Mouse (Mus musculus) liver, adult 2 months (tissue): Measurements from ENCODE around the gene Wbp1. TPM values are rescaled to one million over a fixed set of nuclear protein-coding genes. Genes with fewer than 3 reads are reported as not detected.

Experiments
- DNase-seq: peaks from one replicate; pipeline ENCODE4 v3.0.0-alpha.2; 2011; ENCODE audit warnings: low read depth, low spot score; ENCODE audit errors: extremely low read depth
- H3K27ac ChIP-seq: fragments of 200-500 bp; replicated peaks from 2 replicates; pipeline ENCODE4 v1.5.1; 2012; ENCODE audit warnings: low read depth, mild to moderate bottlenecking, control low read depth, inconsistent platforms, low read length; ENCODE audit not compliant: insufficient read depth
- H3K27me3 ChIP-seq: fragments of 200-500 bp; 2 replicates; pipeline ENCODE4 v1.6.1; 2012; ENCODE audit warnings: mild to moderate bottlenecking, moderate library complexity, low read length, inconsistent platforms; ENCODE audit not compliant: control insufficient read depth, insufficient read depth
- H3K36me3 ChIP-seq: fragments of 200-500 bp; 2 replicates; pipeline ENCODE4 v1.6.1; 2012; ENCODE audit warnings: low read length, inconsistent platforms; ENCODE audit not compliant: control insufficient read depth, insufficient read depth
- H3K4me1 ChIP-seq: fragments of 200-500 bp; 2 replicates; pipeline ENCODE4 v1.6.1; 2011; ENCODE audit warnings: low read length; ENCODE audit not compliant: control insufficient read depth, insufficient read depth
- H3K4me3 ChIP-seq: fragments of 200-500 bp; 2 replicates; pipeline ENCODE4 v1.5.1; 2011; ENCODE audit warnings: low read depth, mild to moderate bottlenecking, control low read depth, low read length, moderate library complexity; ENCODE audit not compliant: insufficient read depth
- H3K79me2 ChIP-seq: fragments of 200-500 bp; 2 replicates; pipeline ENCODE4 v1.6.1; 2012; ENCODE audit warnings: inconsistent platforms, mild to moderate bottlenecking, low read length, moderate library complexity; ENCODE audit not compliant: control insufficient read depth, insufficient read depth
- H3K9ac ChIP-seq: fragments of 200-500 bp; 2 replicates; pipeline ENCODE4 v1.6.1; 2012; ENCODE audit warnings: low read depth, mild to moderate bottlenecking, control low read depth, inconsistent platforms, low read length
- CTCF ChIP-seq: fragments of 200-500 bp; IDR thresholded peaks from 2 replicates; pipeline ENCODE4 v1.5.1; 2011; ENCODE audit warnings: low read depth, low read length, control low read depth
- POLR2A ChIP-seq: fragments of 200-500 bp; IDR thresholded peaks from 2 replicates; pipeline ENCODE4 v1.6.1; 2011; ENCODE audit warnings: low read length, control low read depth; ENCODE audit not compliant: insufficient read depth; ENCODE audit errors: extremely low read depth
- WGBS: fragments of 180-500 bp; shearing (Covaris S2); methylation state at CpG from one replicate; pipeline ENCODE4 v1.1.7; 2018; 5-methylcytosine and 5-hydroxymethylcytosine counted together
- polyA plus RNA-seq: library from polyadenylated mRNA; depleted of rRNA; stranded (reverse); fragments of >200 nt; gene quantifications from 2 replicates; pipeline ENCODE4 v1.2.3, GENCODE M21; 2012; rRNA removed
- total RNA-seq: library from RNA; depleted of rRNA; stranded (reverse); fragments of >200 nt; gene quantifications from 2 replicates; pipeline ENCODE4 v1.2.3, GENCODE M21; 2014; rRNA removed

Gene Wbp1
- total and polyA plus RNA-seq, 2 experiments, result 48.3 to 112 TPM

- 5% methylated on average over 56 of the region's 58 CpGs for WGBS
- H3K4me3 ChIP-seq, result no peak overlapping the region
- DNase-seq, result no peak
- H3K79me2 ChIP-seq, result no peaks in the 10 kb centered on the region
- no peaks in the 10 kb centered on the region for H3K36me3 ChIP-seq
- TF ChIP-seq CTCF, result no peak
- no peak for TF ChIP-seq POLR2A
- H3K4me1 ChIP-seq, result 0 out of 2 replicates have a peak, but pooled peaks cover 1% of the 10 kb centered on the region
- no peak overlapping the region for H3K27ac ChIP-seq
- H3K9ac ChIP-seq, result no peak overlapping the region
- peaks cover 39% of the 10 kb centered on the region for H3K27me3 ChIP-seq
These were observed 50.8 kb downstream of the Wbp1 start for GRCm38 (mm10) chr6:83070311-83071219.

DNA sequence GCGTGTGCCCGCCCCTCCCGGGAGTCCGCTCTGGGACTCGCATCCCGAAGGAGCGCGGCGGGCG is 51.3 kb downstream of the Wbp1 start, which contains the start of gene Tlx2:
Gene Tlx2, minus strand, starts transcription at position 47 of the 64 bp plus-strand sequence.
- WGBS, result 15% methylated on average over 7 of the region's 10 CpGs
- Histone ChIP-seq H3K9ac (no peak within 1 kb of the TSS), H3K27me3 (peaks cover 39% of the 10 kb centered on the region)

GRCm38 (mm10) chr6:83069488-83070246 is 51.7 kb downstream of the Wbp1 start:
- no peak for DNase-seq
- Histone ChIP-seq H3K36me3 (no peaks in the 10 kb centered on the region), H3K9ac (no peak overlapping the region), H3K27ac (no peak overlapping the region), H3K27me3 (peaks cover 39% of the 10 kb centered on the region), H3K4me3 (no peak overlapping the region; the same call in 1 of the 2 replicates), H3K4me1 (0 out of 2 replicates have a peak, but pooled peaks cover 1% of the 10 kb centered on the region), H3K79me2 (no peaks in the 10 kb centered on the region)
- TF ChIP-seq POLR2A, result no peak
- no peak for TF ChIP-seq CTCF
- WGBS, result 3% methylated on average over 65 of the region's 69 CpGs

More for the DNA sequence above, 51.3 kb downstream of the Wbp1 start, which contains the start of gene Tlx2:
- H3K27ac ChIP-seq, result no peak within 1 kb of the TSS
- H3K4me1 ChIP-seq, result 0 out of 2 replicates have a peak, but pooled peaks cover 1% of the 10 kb centered on the region
- H3K4me3 ChIP-seq, result peak within 1 kb of the TSS; percentile 49; the same call in 1 of the 2 replicates
- TF ChIP-seq POLR2A (no peak), CTCF (no peak)
- H3K79me2 ChIP-seq, result no peaks in the 10 kb centered on the region
- no peak for DNase-seq
- H3K36me3 ChIP-seq, result no peaks in the 10 kb centered on the region

Other genes with a start within 250 kb of the Wbp1 start
- not detected in 2 replicates for gene Sema4f, start 181.8 kb downstream of the Wbp1 start, total RNA-seq
- gene Sema4f, start 181.8 kb downstream of the Wbp1 start, polyA plus RNA-seq, result not detected in 2 replicates
- gene M1ap, start 174.7 kb downstream of the Wbp1 start, total RNA-seq, result not detected in 2 replicates
- gene M1ap, start 174.7 kb downstream of the Wbp1 start, polyA plus RNA-seq, result 0.17 TPM in 1 of 2 replicates, not detected in the other
- 1.2 and 2.2 TPM in 2 replicates for gene Dok1, start 88.1 kb downstream of the Wbp1 start, total RNA-seq
- gene Dok1, start 88.1 kb downstream of the Wbp1 start, polyA plus RNA-seq, result 1.3 and 1.4 TPM in 2 replicates
- gene Loxl3, start 87.4 kb downstream of the Wbp1 start, total RNA-seq, result 1.2 and 1.3 TPM in 2 replicates
- 0.85 and 1.1 TPM in 2 replicates for gene Loxl3, start 87.4 kb downstream of the Wbp1 start, polyA plus RNA-seq
- 109 and 114 TPM in 2 replicates for gene Aup1, start 67.0 kb downstream of the Wbp1 start, total RNA-seq
- gene Aup1, start 67.0 kb downstream of the Wbp1 start, polyA plus RNA-seq, result 593 and 598 TPM in 2 replicates
- gene Htra2, start 66.3 kb downstream of the Wbp1 start, total RNA-seq, result 14.0 and 17.5 TPM in 2 replicates
- 23.3 and 24.1 TPM in 2 replicates for gene Htra2, start 66.3 kb downstream of the Wbp1 start, polyA plus RNA-seq
- 7.4 and 7.5 TPM in 2 replicates for gene Dqx1, start 63.7 kb downstream of the Wbp1 start, total RNA-seq
- gene Dqx1, start 63.7 kb downstream of the Wbp1 start, polyA plus RNA-seq, result 8.1 and 9.6 TPM in 2 replicates
- gene Tlx2, start 51.3 kb downstream of the Wbp1 start, total RNA-seq, result not detected in 2 replicates
- not detected in 2 replicates for gene Tlx2, start 51.3 kb downstream of the Wbp1 start, polyA plus RNA-seq
- gene Pcgf1, start 43.7 kb downstream of the Wbp1 start, total RNA-seq, result 4.1 and 6.1 TPM in 2 replicates
- 7.7 and 10.8 TPM in 2 replicates for gene Pcgf1, start 43.7 kb downstream of the Wbp1 start, polyA plus RNA-seq
- gene Lbx2, start 35.2 kb downstream of the Wbp1 start, total RNA-seq, result 0.65 and 0.81 TPM in 2 replicates
- gene Lbx2, start 35.2 kb downstream of the Wbp1 start, polyA plus RNA-seq, result 0.34 and 1.1 TPM in 2 replicates
- 3.0 and 3.4 TPM in 2 replicates for gene Ccdc142, start 20.0 kb downstream of the Wbp1 start, total RNA-seq
- 4.2 and 5.4 TPM in 2 replicates for gene Ccdc142, start 20.0 kb downstream of the Wbp1 start, polyA plus RNA-seq
- 1.4 and 1.8 TPM in 2 replicates for gene Gm42688, start 19.9 kb downstream of the Wbp1 start, total RNA-seq
- 2.0 and 2.5 TPM in 2 replicates for gene Gm42688, start 19.9 kb downstream of the Wbp1 start, polyA plus RNA-seq
- gene Mrpl53, start 12.5 kb downstream of the Wbp1 start, total RNA-seq, result 66.0 and 78.2 TPM in 2 replicates
- gene Mrpl53, start 12.5 kb downstream of the Wbp1 start, polyA plus RNA-seq, result 73.8 and 80.0 TPM in 2 replicates
- 28.2 and 38.7 TPM in 2 replicates for gene Mogs, start 6.1 kb downstream of the Wbp1 start, total RNA-seq
- 51.3 and 66.1 TPM in 2 replicates for gene Mogs, start 6.1 kb downstream of the Wbp1 start, polyA plus RNA-seq
- 9.5 and 10.3 TPM in 2 replicates for gene Ino80b, start 3.9 kb upstream of the Wbp1 start, total RNA-seq
- gene Ino80b, start 3.9 kb upstream of the Wbp1 start, polyA plus RNA-seq, result 23.8 and 26.5 TPM in 2 replicates
- gene Rtkn, start 13.9 kb upstream of the Wbp1 start, total RNA-seq, result 4.7 and 6.9 TPM in 2 replicates
- gene Rtkn, start 13.9 kb upstream of the Wbp1 start, polyA plus RNA-seq, result 12.2 and 17.4 TPM in 2 replicates
- gene Wdr54, start 34.8 kb upstream of the Wbp1 start, total RNA-seq, result 0.13 and 0.28 TPM in 2 replicates
- 1.7 and 2.4 TPM in 2 replicates for gene Wdr54, start 34.8 kb upstream of the Wbp1 start, polyA plus RNA-seq
- gene 1700003E16Rik, start 34.8 kb upstream of the Wbp1 start, total RNA-seq, result 0.09 and 0.13 TPM in 2 replicates
- gene 1700003E16Rik, start 34.8 kb upstream of the Wbp1 start, polyA plus RNA-seq, result 0.22 and 0.29 TPM in 2 replicates
- 13.5 and 17.1 TPM in 2 replicates for gene Dctn1, start 44.4 kb upstream of the Wbp1 start, total RNA-seq
- gene Dctn1, start 44.4 kb upstream of the Wbp1 start, polyA plus RNA-seq, result 27.4 and 36.0 TPM in 2 replicates
- gene Slc4a5, start 98.3 kb upstream of the Wbp1 start, total RNA-seq, result under 0.01 and 0.07 TPM in 2 replicates
- gene Slc4a5, start 98.3 kb upstream of the Wbp1 start, polyA plus RNA-seq, result 0.28 TPM in 1 of 2 replicates, not detected in the other
- 0.83 and 1.6 TPM in 2 replicates for gene Mthfd2, start 204.3 kb upstream of the Wbp1 start, total RNA-seq
- gene Mthfd2, start 204.3 kb upstream of the Wbp1 start, polyA plus RNA-seq, result 0.98 and 1.1 TPM in 2 replicates
- gene Mob1a, start 204.5 kb upstream of the Wbp1 start, total RNA-seq, result 35.2 and 40.4 TPM in 2 replicates
- gene Mob1a, start 204.5 kb upstream of the Wbp1 start, polyA plus RNA-seq, result 11.6 and 11.9 TPM in 2 replicates
- gene Bola3, start 227.6 kb upstream of the Wbp1 start, total RNA-seq, result 26.4 and 47.1 TPM in 2 replicates
- gene Bola3, start 227.6 kb upstream of the Wbp1 start, polyA plus RNA-seq, result 144 and 246 TPM in 2 replicates